Mouse (Mus musculus): Measurements from ENCODE around the gene Tagln2. TPM values are rescaled to one million over a fixed set of nuclear protein-coding genes. Genes with fewer than 3 reads are reported as not detected.

The Tagln2 gene
- polyA plus RNA-seq, 1 experiment from 2014 or later: 82.5 TPM

DNA sequence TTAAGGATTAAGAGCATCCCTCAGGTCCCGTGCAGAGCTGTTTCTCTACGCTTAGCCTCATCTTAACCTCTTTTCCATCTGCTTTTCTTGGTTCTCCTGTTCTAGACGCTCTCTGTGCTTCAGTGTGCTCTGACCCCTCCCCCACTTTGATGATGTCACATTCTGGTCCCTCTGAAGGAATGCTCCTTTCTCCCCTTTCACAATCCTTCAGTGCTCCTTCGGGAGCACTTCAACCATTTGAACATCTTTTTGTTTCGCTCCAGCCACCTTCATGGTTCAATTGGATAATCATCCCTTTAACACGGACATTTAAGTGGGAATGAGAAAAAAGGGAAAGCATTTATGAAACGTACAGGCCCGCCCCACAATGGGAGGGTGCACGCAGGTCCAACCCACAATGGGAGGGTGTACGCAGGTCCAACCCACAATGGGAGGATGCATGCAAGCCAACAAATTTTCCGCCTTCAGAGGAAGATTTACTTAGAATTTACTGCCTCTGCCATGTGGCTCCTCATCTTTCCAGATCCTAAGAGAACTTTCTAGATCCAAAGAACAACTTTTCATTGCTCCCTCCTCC, 31.5 kb upstream of the Tagln2 start:
- Histone ChIP-seq H3K9me3 (no peaks in the 10 kb centered on the region), H3K4me3 (no peak overlapping the region), H3K27ac (replicated peaks) (no peak overlapping the region), H3K36me3 (replicated peaks) (no peaks in the 10 kb centered on the region), H3K4me1 (peaks cover 8% of the 10 kb centered on the region; the same call in 1 of the 2 replicates), H3K27me3 (replicated peaks; ENCODE audit: low read depth, poor library complexity, severe bottlenecking) (no peaks in the 10 kb centered on the region)
- DNase-seq (ENCODE audit: low spot score): no peak
- 79% methylated on average over 11 of the region's 11 CpGs for WGBS

DNA sequence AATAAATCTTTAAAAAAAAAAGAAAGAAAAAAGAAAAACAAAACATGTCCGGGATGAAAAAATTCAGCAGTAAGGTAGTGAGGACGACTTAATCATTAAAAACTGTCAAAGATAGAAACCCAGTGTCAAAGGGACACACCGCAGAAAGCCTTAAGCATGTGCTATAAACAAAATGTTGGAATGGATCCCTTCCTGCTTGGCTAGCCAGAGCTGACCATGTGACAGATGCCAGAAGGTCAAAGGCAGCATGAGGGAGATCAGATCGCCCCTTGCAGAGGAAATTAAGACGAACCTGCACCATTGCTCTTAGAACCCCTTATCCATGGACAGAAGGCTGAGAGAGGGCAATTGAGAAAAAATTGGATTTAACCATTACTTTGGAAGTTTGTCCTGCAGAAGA, 30.5 kb upstream of the Tagln2 start:
- Histone ChIP-seq H3K4me3 (no peak overlapping the region), H3K4me1 (peaks cover 8% of the 10 kb centered on the region; the same call in 1 of the 2 replicates), H3K27me3 (replicated peaks; ENCODE audit: low read depth, poor library complexity, severe bottlenecking) (no peaks in the 10 kb centered on the region), H3K9me3 (no peaks in the 10 kb centered on the region), H3K36me3 (replicated peaks) (no peaks in the 10 kb centered on the region), H3K27ac (replicated peaks) (no peak overlapping the region)
- no peak for DNase-seq (ENCODE audit: low spot score)
- WGBS: 79% methylated on average over 5 of the region's 5 CpGs

DNA sequence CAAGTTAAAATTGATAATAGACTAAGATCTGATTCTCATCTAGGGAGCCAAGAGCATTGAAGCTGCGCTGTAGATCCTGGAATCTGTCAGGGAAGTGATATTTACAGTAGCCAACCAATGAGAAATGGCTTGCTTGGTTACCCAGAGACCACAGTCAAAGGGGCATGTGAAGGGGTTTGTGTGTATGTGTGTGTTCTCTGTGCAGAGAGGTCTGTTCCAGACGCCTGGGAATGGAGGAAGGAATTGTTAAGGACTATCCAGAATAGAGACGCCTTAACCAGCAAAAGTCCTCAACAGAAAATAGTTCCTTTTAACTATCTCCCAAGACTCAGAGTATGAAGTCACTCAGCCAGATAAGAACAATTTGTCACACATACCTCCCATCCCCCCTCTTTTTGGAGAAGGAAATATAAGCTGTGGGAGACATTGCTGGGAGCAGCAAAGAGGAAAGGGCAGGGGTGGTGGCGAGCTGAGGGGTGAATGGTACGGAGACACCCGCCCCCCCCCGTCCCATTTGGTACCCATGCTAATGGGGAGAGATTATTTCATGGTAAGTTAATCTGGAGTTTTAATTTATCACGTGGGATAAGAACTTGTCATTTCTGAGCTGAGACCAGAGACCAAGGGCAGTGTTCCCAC, 29.9 kb upstream of the Tagln2 start:
- Histone ChIP-seq H3K27ac (replicated peaks) (no peak overlapping the region), H3K9me3 (no peaks in the 10 kb centered on the region), H3K27me3 (replicated peaks; ENCODE audit: low read depth, poor library complexity, severe bottlenecking) (no peaks in the 10 kb centered on the region), H3K4me3 (no peak overlapping the region), H3K4me1 (peaks cover 8% of the 10 kb centered on the region; the same call in 1 of the 2 replicates), H3K36me3 (replicated peaks) (no peaks in the 10 kb centered on the region)
- WGBS: 73% methylated on average over 8 of the region's 8 CpGs
- no peak for DNase-seq (ENCODE audit: low spot score)

DNA sequence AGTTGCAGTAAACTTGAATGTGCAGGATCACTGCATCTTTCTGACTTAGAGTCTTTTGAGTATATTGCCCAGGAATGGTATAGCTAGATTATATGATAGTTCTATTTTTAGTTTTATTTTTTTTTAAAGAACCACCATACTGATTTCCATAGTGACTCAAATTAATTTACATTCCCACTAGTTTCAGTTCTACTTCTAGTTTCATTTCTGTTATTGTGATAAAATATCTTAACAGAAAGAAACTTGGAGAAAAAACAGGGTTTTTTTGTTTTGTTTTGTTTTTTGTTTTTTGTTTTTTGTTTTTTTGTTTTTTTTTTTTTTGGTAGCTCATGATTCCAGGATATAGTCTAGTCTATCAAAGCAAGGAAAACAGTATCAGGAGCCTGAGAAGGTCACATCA, 26.9 kb upstream of the Tagln2 start:
- H3K27me3 ChIP-seq (replicated peaks; ENCODE audit: low read depth, poor library complexity, severe bottlenecking): no peaks in the 10 kb centered on the region
- H3K27ac ChIP-seq (replicated peaks): no peak overlapping the region
- no peak for DNase-seq (ENCODE audit: low spot score)
- peaks cover 8% of the 10 kb centered on the region; the same call in 1 of the 2 replicates for H3K4me1 ChIP-seq
- H3K9me3 ChIP-seq: no peaks in the 10 kb centered on the region
- H3K4me3 ChIP-seq: no peak overlapping the region
- no peaks in the 10 kb centered on the region for H3K36me3 ChIP-seq (replicated peaks)

DNA sequence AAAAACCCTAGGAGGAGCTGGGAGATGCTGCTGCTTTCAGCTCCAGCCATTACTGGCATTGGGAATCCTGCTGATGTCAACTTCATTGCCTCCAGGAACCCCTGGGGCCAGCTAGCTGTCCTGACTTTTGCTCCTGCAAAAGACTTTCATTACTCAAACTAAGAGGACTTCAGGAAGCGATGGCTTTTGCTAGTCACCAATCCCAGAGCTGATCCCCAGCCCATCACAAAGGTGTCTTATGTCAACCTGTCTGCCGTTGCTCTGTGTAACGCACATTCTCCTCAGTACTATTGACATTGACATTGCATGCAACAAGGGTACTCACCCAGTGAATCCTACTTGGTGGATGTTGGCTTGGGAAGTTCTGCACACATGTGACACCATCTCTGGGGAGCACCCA, 25.7 kb upstream of the Tagln2 start:
- DNase-seq (ENCODE audit: low spot score): no peak
- H3K4me3 ChIP-seq: no peak overlapping the region
- 0 out of 2 replicates have a peak, but pooled peaks cover 4% of the 10 kb centered on the region for H3K27me3 ChIP-seq (replicated peaks; ENCODE audit: low read depth, poor library complexity, severe bottlenecking)
- H3K4me1 ChIP-seq: peaks cover 8% of the 10 kb centered on the region; the same call in 1 of the 2 replicates
- H3K27ac ChIP-seq (replicated peaks): no peak overlapping the region
- no peaks in the 10 kb centered on the region for H3K36me3 ChIP-seq (replicated peaks)
- no peaks in the 10 kb centered on the region for H3K9me3 ChIP-seq
- WGBS: 80% methylated on average over 3 of the region's 3 CpGs

DNA sequence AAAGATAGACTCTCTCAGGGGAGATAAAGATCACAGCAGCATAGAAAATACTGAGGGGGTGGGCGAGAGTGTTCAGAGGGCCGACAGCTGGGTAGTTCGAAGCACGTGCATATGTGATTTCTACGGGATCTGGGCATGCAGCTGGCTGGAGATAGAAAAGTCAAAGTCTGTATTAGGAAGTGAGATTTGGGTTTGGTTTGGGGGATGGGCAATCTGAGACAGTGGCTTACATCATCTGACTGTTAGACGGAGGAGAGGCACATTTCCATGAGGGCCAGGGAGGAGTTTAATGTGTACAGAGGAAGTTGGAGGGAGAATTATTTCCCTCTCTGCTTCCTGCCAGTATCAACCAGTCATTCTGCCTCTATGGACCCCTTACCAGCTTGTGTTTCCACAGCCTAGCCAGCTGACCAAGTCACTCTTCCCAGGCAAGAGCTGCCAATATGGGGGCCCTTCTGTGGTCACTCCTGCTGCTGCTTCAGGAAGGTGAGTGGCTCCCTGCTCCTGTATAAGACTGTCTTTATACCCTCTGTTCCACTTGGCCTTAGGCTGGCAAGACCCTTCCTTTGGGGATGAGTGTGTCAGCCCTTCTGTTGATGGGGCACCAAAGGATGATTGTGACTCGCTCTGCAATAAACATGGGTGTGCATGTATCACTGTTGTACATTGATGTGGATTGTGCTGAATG, 24.6 kb upstream of the Tagln2 start, which contains the start of gene Slamf9:
TSS of gene Slamf9 (plus strand) at position 305 of the 688 bp plus-strand sequence.
- no peaks in the 10 kb centered on the region for H3K36me3 ChIP-seq (replicated peaks)
- no peak for DNase-seq (ENCODE audit: low spot score)
- no peak within 1 kb of the TSS for H3K27ac ChIP-seq (replicated peaks)
- H3K9me3 ChIP-seq: no peaks in the 10 kb centered on the region
- no peak within 1 kb of the TSS for H3K4me3 ChIP-seq
- no peaks in the 10 kb centered on the region for H3K4me1 ChIP-seq
- WGBS: 80% methylated on average over 7 of the region's 7 CpGs
- H3K27me3 ChIP-seq (replicated peaks; ENCODE audit: low read depth, poor library complexity, severe bottlenecking): peaks cover 4% of the 10 kb centered on the region; the same call in 1 of the 2 replicates

DNA sequence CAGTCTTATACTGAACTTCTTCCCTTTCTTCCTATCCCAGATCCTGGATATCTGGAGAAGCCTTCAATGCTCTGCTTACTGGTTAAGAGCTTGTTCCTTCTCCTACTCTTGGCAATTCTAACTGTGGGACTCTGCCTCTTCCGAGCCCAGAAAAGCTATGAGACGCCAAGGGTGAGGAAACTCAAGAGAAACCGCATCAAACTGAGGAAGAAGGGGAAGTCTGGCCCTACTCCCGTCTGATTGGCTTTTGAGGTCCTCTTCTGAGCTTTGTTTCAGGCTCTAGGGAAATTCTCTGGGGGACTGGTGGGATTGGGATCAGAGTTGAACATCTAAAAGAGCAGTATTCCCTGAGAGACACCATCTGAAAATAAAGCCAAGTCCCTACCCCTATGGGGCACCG, 21.8 kb upstream of the Tagln2 start:
- peaks cover 12% of the 10 kb centered on the region for H3K27me3 ChIP-seq (replicated peaks; ENCODE audit: low read depth, poor library complexity, severe bottlenecking)
- H3K36me3 ChIP-seq (replicated peaks): no peaks in the 10 kb centered on the region
- no peak for DNase-seq (ENCODE audit: low spot score)
- no peak overlapping the region for H3K27ac ChIP-seq (replicated peaks)
- peaks cover 17% of the 10 kb centered on the region for H3K4me1 ChIP-seq
- 81% methylated on average over 5 of the region's 5 CpGs for WGBS
- H3K4me3 ChIP-seq: no peak overlapping the region
- H3K9me3 ChIP-seq: no peaks in the 10 kb centered on the region

DNA sequence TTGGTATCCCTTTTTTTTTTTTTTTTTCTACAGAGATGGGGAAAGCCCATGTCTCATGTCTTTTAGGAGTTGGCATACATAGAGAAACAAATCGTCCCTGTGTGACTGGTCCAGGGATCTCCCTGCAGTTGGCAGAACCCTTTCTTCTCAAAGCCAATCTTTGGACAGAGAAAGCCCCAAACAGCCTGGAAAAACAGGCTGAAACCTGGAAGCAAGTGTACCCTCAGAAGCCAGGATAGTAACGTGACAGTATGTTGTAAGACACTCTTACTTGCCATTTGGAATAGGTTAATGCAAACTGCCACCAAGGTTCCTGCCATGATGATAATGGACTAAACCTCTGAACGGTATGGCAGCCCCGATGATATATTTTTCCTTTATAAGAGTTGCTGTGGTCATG, 19.5 kb upstream of the Tagln2 start:
- 89% methylated on average over 4 of the region's 4 CpGs for WGBS
- H3K4me3 ChIP-seq: no peak overlapping the region
- no peaks in the 10 kb centered on the region for H3K9me3 ChIP-seq
- H3K27ac ChIP-seq (replicated peaks): no peak overlapping the region
- peaks cover 12% of the 10 kb centered on the region for H3K27me3 ChIP-seq (replicated peaks; ENCODE audit: low read depth, poor library complexity, severe bottlenecking)
- DNase-seq (ENCODE audit: low spot score): no peak
- peaks cover 41% of the 10 kb centered on the region for H3K4me1 ChIP-seq
- H3K36me3 ChIP-seq (replicated peaks): peaks cover 13% of the 10 kb centered on the region

DNA sequence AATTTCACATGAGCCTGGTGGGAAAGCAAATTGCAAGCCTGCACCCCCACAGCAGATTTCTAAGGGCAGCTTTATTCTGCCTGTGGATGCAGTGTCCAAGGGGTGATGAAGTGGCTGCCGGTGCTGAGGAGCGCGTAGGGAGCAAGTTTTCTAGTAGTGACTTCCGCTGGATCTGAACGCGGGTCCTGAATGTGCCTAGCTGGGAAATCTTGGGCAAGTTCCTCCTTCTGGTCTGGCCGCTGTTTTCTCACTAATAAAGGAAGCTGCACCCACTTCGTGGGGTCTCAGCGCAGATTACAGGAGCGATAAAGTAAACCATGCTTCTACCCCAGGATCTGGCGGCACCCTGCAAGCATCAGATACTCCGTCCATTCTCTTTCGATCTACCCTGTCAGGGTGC, 18.7 kb upstream of the Tagln2 start:
- Histone ChIP-seq H3K27ac (replicated peaks) (peak overlapping the region; percentile 91), H3K9me3 (no peaks in the 10 kb centered on the region), H3K36me3 (replicated peaks) (peaks cover 20% of the 10 kb centered on the region), H3K4me3 (peak overlapping the region; percentile 71), H3K27me3 (replicated peaks; ENCODE audit: low read depth, poor library complexity, severe bottlenecking) (peaks cover 12% of the 10 kb centered on the region), H3K4me1 (peaks cover 48% of the 10 kb centered on the region)
- no peak for DNase-seq (ENCODE audit: low spot score)
- 14% methylated on average over 13 of the region's 13 CpGs for WGBS

DNA sequence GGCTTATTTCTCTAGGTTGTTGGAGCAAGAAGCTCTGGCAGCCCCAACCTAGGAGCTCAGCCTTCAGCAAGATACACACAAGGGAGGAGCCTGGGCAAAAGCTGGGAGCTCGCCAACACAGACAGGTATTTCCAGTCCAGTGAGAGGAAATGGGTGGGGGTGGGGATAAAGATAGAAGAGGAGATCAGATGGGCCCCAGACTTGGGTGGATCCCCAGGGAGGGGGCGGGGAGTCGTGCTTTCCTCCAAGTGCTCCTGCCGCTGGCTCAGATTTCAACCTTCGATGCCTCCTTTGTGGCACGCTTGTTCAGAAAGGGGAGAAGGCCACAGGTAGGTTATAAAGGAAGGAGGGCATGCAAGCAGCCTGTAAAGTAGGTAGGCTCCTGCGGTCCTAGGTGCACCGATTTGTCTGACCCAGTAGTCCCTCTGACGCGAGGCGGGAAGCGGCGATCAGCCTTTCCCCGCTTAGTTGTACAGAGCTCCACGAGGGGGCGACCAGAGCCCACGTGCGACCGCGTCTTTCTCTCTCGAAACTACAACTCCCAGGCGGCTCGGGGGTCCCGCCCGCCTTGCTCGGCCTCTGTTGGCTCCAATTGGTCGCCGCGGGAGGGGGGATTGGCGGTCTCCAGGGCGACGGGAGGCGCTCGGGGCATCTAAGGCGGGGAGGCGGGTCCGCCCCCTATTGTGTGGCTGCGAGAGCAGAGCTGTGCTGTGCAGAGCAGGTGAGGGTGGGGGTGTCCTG, 18.1 kb upstream of the Tagln2 start, which contains the start of gene Igsf9:
TSS of gene Igsf9 (plus strand) at position 249 of the 741 bp plus-strand sequence.
- WGBS: under 1% methylated on average over 38 of the region's 38 CpGs
- DNase-seq (ENCODE audit: low spot score): peak; percentile 98
- peaks cover 12% of the 10 kb centered on the region for H3K27me3 ChIP-seq (replicated peaks; ENCODE audit: low read depth, poor library complexity, severe bottlenecking)
- peaks cover 26% of the 10 kb centered on the region for H3K36me3 ChIP-seq (replicated peaks)
- H3K27ac ChIP-seq (replicated peaks): peak within 1 kb of the TSS; percentile 91
- H3K4me1 ChIP-seq: peaks cover 54% of the 10 kb centered on the region
- H3K4me3 ChIP-seq: peak within 1 kb of the TSS; percentile 71
- no peaks in the 10 kb centered on the region for H3K9me3 ChIP-seq

DNA sequence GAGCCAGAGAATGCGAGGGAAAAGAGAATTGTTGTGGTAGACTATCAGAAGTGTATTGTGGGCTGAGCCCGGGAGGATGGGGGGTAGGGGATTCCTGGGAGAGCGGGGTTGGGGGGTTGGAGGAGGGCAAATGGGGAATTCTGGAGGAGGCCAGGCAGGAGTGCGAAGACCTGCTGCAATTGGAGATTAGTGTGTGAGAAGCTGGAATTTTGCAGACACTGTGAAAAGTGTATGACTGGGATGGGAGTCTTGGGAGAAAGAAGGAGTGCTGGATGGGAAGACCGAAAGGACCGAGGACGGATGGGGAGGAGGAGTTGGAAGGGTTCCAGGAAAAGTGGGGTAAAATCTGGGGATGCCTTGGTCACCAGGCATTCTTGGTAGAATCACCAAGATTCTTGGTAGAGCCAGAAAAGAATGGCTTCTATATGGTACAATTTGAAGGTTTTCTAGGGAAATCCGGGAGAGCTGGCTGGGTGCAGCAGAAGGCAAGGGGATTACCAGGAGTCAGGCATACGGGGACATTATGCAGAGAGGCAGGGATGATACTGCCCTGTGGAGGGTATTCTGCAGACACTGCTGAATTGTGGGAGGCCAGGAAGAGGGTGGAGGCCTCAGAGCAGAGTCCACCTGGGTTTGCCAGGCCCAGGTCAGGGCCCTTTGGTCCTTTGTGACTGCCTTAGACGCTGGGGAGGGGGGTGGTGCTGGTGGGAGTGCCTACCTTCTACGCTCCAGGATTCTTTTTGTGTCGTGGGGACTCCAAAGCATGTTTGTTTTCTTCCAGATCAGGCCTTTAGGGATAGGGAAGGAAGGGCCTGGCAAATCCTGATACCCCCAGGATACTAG, 17.1 kb upstream of the Tagln2 start:
- H3K27me3 ChIP-seq (replicated peaks; ENCODE audit: low read depth, poor library complexity, severe bottlenecking): peaks cover 12% of the 10 kb centered on the region
- peaks cover 64% of the 10 kb centered on the region for H3K4me1 ChIP-seq
- peak overlapping the region; percentile 91 for H3K27ac ChIP-seq (replicated peaks)
- WGBS: under 1% methylated on average over 12 of the region's 12 CpGs
- H3K36me3 ChIP-seq (replicated peaks): peaks cover 37% of the 10 kb centered on the region
- peak; percentile 40 for DNase-seq (ENCODE audit: low spot score)
- no peaks in the 10 kb centered on the region for H3K9me3 ChIP-seq
- peak overlapping the region; percentile 71 for H3K4me3 ChIP-seq

DNA sequence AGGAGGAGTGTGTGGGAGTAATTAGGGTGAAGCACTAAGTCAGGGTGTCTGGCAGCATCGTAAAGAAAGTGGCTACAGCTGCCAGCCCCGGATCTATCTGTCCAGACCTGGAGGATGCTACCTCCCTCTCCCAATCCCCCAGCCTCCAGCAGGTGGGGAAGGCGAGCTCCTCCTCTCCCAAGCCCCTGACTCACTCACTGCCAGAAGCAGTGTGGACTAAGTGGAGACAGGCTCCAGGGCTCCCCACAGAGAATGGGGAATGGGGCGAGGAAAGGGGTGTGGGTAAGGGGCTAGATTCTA, 16.5 kb upstream of the Tagln2 start:
- peaks cover 69% of the 10 kb centered on the region for H3K4me1 ChIP-seq

More for the DNA sequence above, 16.5 kb upstream of the Tagln2 start:
- Histone ChIP-seq H3K9me3 (no peaks in the 10 kb centered on the region), H3K4me3 (peak overlapping the region; percentile 71), H3K36me3 (replicated peaks) (peaks cover 42% of the 10 kb centered on the region), H3K27me3 (replicated peaks; ENCODE audit: low read depth, poor library complexity, severe bottlenecking) (peaks cover 12% of the 10 kb centered on the region), H3K27ac (replicated peaks) (peak overlapping the region; percentile 91)
- 14% methylated on average over 4 of the region's 4 CpGs for WGBS
- DNase-seq (ENCODE audit: low spot score): peak; percentile 37
